Mouse (Mus musculus): ENCODE results near the gene Klf3.

GRCm38 (mm10) chr5:64798209-64798608 is 5.0 kb upstream of the Klf3 start:
- no peak for TF ChIP-seq CTCF (IDR thresholded peaks at IDR 0.05; ENCODE audit: control insufficient read depth, insufficient read depth, insufficient replicate concordance, low read depth, low read length)
- TF ChIP-seq POLR2A (IDR thresholded peaks at IDR 0.05; ENCODE audit: control insufficient read depth, low read depth, low read length), result no peak
